Mouse (Mus musculus) megakaryocyte-erythroid progenitor cell, adult 5 weeks (primary cell): Measurements from ENCODE around the gene Cox15. TPM values are rescaled to one million over a fixed set of nuclear protein-coding genes. Genes with fewer than 3 reads are reported as not detected.

ENCODE experiments used
- polyA plus RNA-seq: library from polyadenylated mRNA; stranded (reverse); fragments of >175 nt; gene quantifications from 2 replicates; pipeline ENCODE4 v1.2.3, GENCODE M21; 2012

Gene Cox15
- 3.8 and 4.2 TPM in 2 replicates for polyA plus RNA-seq

DNA sequence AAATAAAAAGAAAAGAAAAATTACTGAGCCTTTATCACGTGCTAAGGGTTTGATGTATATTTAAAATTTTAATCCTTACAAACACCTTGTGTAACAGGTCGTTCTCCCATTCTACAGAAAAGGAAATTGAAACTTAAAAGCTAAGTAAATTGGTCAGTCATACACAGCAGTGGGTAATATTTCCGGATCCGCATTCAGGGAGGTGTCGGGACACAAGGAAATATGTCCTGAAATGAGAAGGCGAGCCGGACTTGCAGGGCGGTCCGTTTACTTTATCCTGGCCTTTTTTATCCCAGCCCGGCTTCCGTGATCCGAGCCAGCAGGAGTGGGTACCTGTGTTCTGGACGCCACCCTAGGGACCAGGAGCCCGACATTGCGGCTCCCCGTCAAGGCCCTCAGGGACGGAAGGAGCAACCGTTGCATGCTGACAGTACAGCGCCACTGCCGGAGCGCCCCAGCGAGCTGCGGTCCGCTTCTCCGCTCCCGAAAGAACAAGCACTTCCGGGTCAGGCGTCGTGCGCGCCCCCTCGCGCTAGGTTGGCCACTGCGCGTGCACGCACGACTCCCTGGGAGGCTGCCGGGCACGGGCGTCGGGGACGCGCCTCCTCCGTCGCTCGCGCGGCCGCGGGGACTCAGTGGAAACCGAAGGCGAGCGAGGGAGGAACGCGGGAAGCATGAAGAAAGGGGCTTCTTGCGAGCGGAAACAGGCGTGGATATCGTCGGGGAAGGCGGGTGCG, at the start of gene Cox15, which contains the start of gene Cutc:
Gene Cox15, minus strand, starts transcription at position 512 of the 737 bp plus-strand sequence.
Gene Cutc, plus strand, starts transcription at position 508 of the 737 bp plus-strand sequence.

DNA sequence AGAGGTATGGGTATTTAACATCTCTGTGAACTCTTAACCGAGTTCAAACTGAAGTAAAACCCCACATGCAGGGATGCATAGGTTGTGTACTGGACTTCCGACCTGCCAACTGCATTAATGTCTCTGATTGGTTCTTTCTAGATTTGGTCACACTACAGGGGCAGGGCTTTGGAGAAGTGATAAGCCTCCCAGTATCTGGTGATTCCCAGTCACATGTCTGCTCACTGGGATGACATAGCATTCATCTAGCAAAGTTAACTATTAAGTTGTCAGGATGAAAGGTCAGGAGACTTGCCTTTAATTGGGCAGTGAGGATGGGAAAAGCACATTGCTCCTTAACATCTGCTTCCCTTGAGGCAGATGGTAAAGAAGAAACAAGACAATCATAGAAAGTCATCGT, 29.2 kb upstream of the Cox15 start, which contains the start of gene Abcc2:
Gene Abcc2, plus strand, starts transcription at position 213 of the 400 bp plus-strand sequence.

DNA sequence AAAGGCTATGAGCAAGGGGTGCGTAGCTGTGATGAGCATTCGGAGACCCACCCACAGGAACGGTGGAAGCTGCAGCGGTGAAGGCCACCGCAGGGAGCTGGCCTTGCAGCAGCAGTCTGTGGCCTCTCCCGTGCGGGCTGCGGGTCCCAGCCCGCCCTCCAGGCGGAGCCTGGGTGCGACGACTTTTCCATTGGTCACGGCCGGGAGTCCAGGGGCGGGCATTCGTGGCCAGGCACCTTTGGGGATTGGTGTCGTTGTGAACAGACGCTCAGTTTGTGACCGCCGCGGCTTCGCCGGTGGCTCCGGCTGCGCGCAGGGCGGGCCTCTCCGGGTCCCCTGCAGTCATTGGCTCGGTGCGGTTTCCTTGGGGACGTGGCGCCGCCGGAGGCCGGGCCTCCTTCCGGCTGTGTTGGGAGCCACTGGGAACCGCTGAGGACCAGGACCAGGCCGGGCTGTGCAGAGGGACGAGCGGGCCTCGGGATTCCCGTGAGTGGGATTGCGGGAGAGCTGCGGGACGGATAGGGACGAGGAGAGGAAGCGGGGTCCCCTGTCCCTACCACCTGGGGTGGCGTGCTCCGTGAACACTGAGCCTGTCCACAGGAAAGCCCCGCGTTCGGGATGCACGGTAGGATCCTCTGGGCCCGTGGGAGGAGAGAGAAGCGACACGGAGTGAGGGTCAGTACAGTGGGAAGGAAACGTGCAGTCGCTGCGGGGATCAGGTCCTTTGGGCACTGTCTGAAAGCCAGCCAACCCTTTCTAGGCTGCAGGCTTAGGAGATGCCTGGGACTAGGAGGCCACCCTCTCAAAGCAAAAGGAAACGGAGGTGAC, 63.2 kb downstream of the Cox15 start, which contains the start of gene Entpd7:
Gene Entpd7, plus strand, starts transcription at position 254 of the 828 bp plus-strand sequence.

Other genes with a start within 250 kb of the Cox15 start
- gene Got1, start 228.4 kb downstream of the Cox15 start, polyA plus RNA-seq = 7.1 and 8.0 TPM in 2 replicates
- gene Nkx2-3, start 140.7 kb downstream of the Cox15 start, polyA plus RNA-seq = 1.1 and 3.5 TPM in 2 replicates
- gene Slc25a28, start 78.1 kb downstream of the Cox15 start, polyA plus RNA-seq = 57.6 and 74.9 TPM in 2 replicates
- 2.8 and 3.0 TPM in 2 replicates for gene Entpd7, start 63.3 kb downstream of the Cox15 start, polyA plus RNA-seq
- 5.2 and 5.5 TPM in 2 replicates for gene Cutc, start within 50 bp of the Cox15 start, polyA plus RNA-seq
- gene Abcc2, start 29.2 kb upstream of the Cox15 start, polyA plus RNA-seq = 0.05 and 0.06 TPM in 2 replicates
- 6.0 and 6.6 TPM in 2 replicates for gene Dnmbp, start 187.2 kb upstream of the Cox15 start, polyA plus RNA-seq
- gene Cpn1, start 233.6 kb upstream of the Cox15 start, polyA plus RNA-seq = 0.38 and 0.53 TPM in 2 replicates